Mouse (Mus musculus): ENCODE data around the gene Apoh. TPM values are rescaled to one million over a fixed set of nuclear protein-coding genes. Genes with fewer than 3 reads are reported as not detected.

Apoh gene
- polyA plus RNA-seq, 1 experiment from 2014 or later = not detected

GRCm38 (mm10) chr11:108416360-108416759, 73.2 kb downstream of the Apoh start:
- no peak overlapping the region for H3K9ac ChIP-seq (ENCODE audit: low read length)
- H3K27me3 ChIP-seq (replicated peaks; ENCODE audit: control insufficient read depth, insufficient read depth, low read length) = no peaks in the 10 kb centered on the region
- no peaks in the 10 kb centered on the region for H3K4me1 ChIP-seq (replicated peaks; ENCODE audit: control insufficient read depth, insufficient read depth, low read length)
- H3K4me2 ChIP-seq (ENCODE audit: low read length) = no peak overlapping the region
- no peak overlapping the region for H3K27ac ChIP-seq (ENCODE audit: low read depth)
- no peak overlapping the region for H3K4me3 ChIP-seq (ENCODE audit: low read depth, low read length)
- ATAC-seq (replicated peaks; ENCODE audit: low FRiP score, low TSS enrichment, low read depth) (no peak), DNase-seq (ENCODE audit: low spot score) (no peak)
- WGBS = 85% methylated on average over 1 of the region's 1 CpGs
- no peaks in the 10 kb centered on the region for H3K36me3 ChIP-seq (ENCODE audit: control insufficient read depth, insufficient read depth, low read length)
- H3K9me3 ChIP-seq (ENCODE audit: control insufficient read depth, low read length) = no peaks in the 10 kb centered on the region

- WGBS = 46% methylated on average over 1 of the region's 1 CpGs
- no peaks in the 10 kb centered on the region for H3K27me3 ChIP-seq (replicated peaks; ENCODE audit: control insufficient read depth, insufficient read depth, low read length)
- no peak overlapping the region for H3K4me2 ChIP-seq (ENCODE audit: low read length)
- H3K36me3 ChIP-seq (ENCODE audit: control insufficient read depth, insufficient read depth, low read length) = no peaks in the 10 kb centered on the region
- H3K4me3 ChIP-seq (ENCODE audit: low read depth, low read length) = no peak overlapping the region
- ATAC-seq (replicated peaks; ENCODE audit: low FRiP score, low TSS enrichment, low read depth) (no peak; the same call in 1 of the 2 replicates), DNase-seq (ENCODE audit: low spot score) (no peak)
- H3K4me1 ChIP-seq (replicated peaks; ENCODE audit: control insufficient read depth, insufficient read depth, low read length) = no peaks in the 10 kb centered on the region
- H3K9me3 ChIP-seq (ENCODE audit: control insufficient read depth, low read length) = no peaks in the 10 kb centered on the region
- H3K9ac ChIP-seq (ENCODE audit: low read length) = no peak overlapping the region
- H3K27ac ChIP-seq (ENCODE audit: low read depth) = no peak overlapping the region
Observed at GRCm38 (mm10) chr11:108418540-108418939, 75.4 kb downstream of the Apoh start.

GRCm38 (mm10) chr11:108419242-108419641, 76.1 kb downstream of the Apoh start:
- Histone ChIP-seq H3K36me3 (ENCODE audit: control insufficient read depth, insufficient read depth, low read length) (no peaks in the 10 kb centered on the region), H3K4me2 (ENCODE audit: low read length) (no peak overlapping the region), H3K4me3 (ENCODE audit: low read depth, low read length) (no peak overlapping the region), H3K4me1 (replicated peaks; ENCODE audit: control insufficient read depth, insufficient read depth, low read length) (peaks cover 5% of the 10 kb centered on the region; the same call in 1 of the 2 replicates), H3K9me3 (ENCODE audit: control insufficient read depth, low read length) (no peaks in the 10 kb centered on the region), H3K27me3 (replicated peaks; ENCODE audit: control insufficient read depth, insufficient read depth, low read length) (no peaks in the 10 kb centered on the region), H3K27ac (ENCODE audit: low read depth) (no peak overlapping the region), H3K9ac (ENCODE audit: low read length) (no peak overlapping the region)
- no peak for DNase-seq (ENCODE audit: low spot score)
- no peak for ATAC-seq (replicated peaks; ENCODE audit: low FRiP score, low TSS enrichment, low read depth)
- 86% methylated on average over 6 of the region's 6 CpGs for WGBS

- DNase-seq (ENCODE audit: low spot score) (no peak), ATAC-seq (replicated peaks; ENCODE audit: low FRiP score, low TSS enrichment, low read depth) (no peak)
- Histone ChIP-seq H3K27ac (ENCODE audit: low read depth) (no peak overlapping the region), H3K4me1 (replicated peaks; ENCODE audit: control insufficient read depth, insufficient read depth, low read length) (peaks cover 7% of the 10 kb centered on the region; the same call in 1 of the 2 replicates), H3K27me3 (replicated peaks; ENCODE audit: control insufficient read depth, insufficient read depth, low read length) (no peaks in the 10 kb centered on the region), H3K9ac (ENCODE audit: low read length) (no peak overlapping the region), H3K9me3 (ENCODE audit: control insufficient read depth, low read length) (no peaks in the 10 kb centered on the region), H3K36me3 (ENCODE audit: control insufficient read depth, insufficient read depth, low read length) (no peaks in the 10 kb centered on the region), H3K4me3 (ENCODE audit: low read depth, low read length) (no peak overlapping the region), H3K4me2 (ENCODE audit: low read length) (no peak overlapping the region)
- 64% methylated on average over 4 of the region's 4 CpGs for WGBS
Observed at GRCm38 (mm10) chr11:108420751-108421150, 77.6 kb downstream of the Apoh start.

GRCm38 (mm10) chr11:108423221-108423620, 80.1 kb downstream of the Apoh start:
- no peaks in the 10 kb centered on the region for H3K36me3 ChIP-seq (ENCODE audit: control insufficient read depth, insufficient read depth, low read length)
- H3K27ac ChIP-seq (ENCODE audit: low read depth) = no peak overlapping the region
- peaks cover 7% of the 10 kb centered on the region; the same call in 1 of the 2 replicates for H3K4me1 ChIP-seq (replicated peaks; ENCODE audit: control insufficient read depth, insufficient read depth, low read length)
- no peak overlapping the region for H3K4me2 ChIP-seq (ENCODE audit: low read length)
- DNase-seq (ENCODE audit: low spot score) = no peak
- H3K9ac ChIP-seq (ENCODE audit: low read length) = no peak overlapping the region
- no peak overlapping the region for H3K4me3 ChIP-seq (ENCODE audit: low read depth, low read length)
- ATAC-seq (replicated peaks; ENCODE audit: low FRiP score, low TSS enrichment, low read depth) = no peak
- whole genome bisulfite sequencing = 78% methylated on average over 7 of the region's 7 CpGs
- no peaks in the 10 kb centered on the region for H3K27me3 ChIP-seq (replicated peaks; ENCODE audit: control insufficient read depth, insufficient read depth, low read length)
- no peaks in the 10 kb centered on the region for H3K9me3 ChIP-seq (ENCODE audit: control insufficient read depth, low read length)

- 9% methylated on average over 5 of the region's 5 CpGs for WGBS
- no peak for DNase-seq (ENCODE audit: low spot score)
- Histone ChIP-seq H3K9ac (ENCODE audit: low read length) (0 out of 2 replicates have a peak overlapping the region, but pooled peaks have one; percentile 30), H3K9me3 (ENCODE audit: control insufficient read depth, low read length) (no peaks in the 10 kb centered on the region), H3K36me3 (ENCODE audit: control insufficient read depth, insufficient read depth, low read length) (no peaks in the 10 kb centered on the region), H3K4me1 (replicated peaks; ENCODE audit: control insufficient read depth, insufficient read depth, low read length) (peaks cover 7% of the 10 kb centered on the region; the same call in 1 of the 2 replicates), H3K4me3 (ENCODE audit: low read depth, low read length) (peak overlapping the region; percentile 64), H3K27ac (ENCODE audit: low read depth) (no peak overlapping the region), H3K27me3 (replicated peaks; ENCODE audit: control insufficient read depth, insufficient read depth, low read length) (no peaks in the 10 kb centered on the region), H3K4me2 (ENCODE audit: low read length) (peak overlapping the region; percentile 68)
- no peak for ATAC-seq (replicated peaks; ENCODE audit: low FRiP score, low TSS enrichment, low read depth)
Observed at GRCm38 (mm10) chr11:108424111-108424510, 81.0 kb downstream of the Apoh start.

- Histone ChIP-seq H3K27me3 (replicated peaks; ENCODE audit: control insufficient read depth, insufficient read depth, low read length) (no peaks in the 10 kb centered on the region), H3K4me1 (replicated peaks; ENCODE audit: control insufficient read depth, insufficient read depth, low read length) (peaks cover 7% of the 10 kb centered on the region; the same call in 1 of the 2 replicates), H3K36me3 (ENCODE audit: control insufficient read depth, insufficient read depth, low read length) (no peaks in the 10 kb centered on the region), H3K4me2 (ENCODE audit: low read length) (peak within 1 kb of the TSS; percentile 68), H3K27ac (ENCODE audit: low read depth) (peak within 1 kb of the TSS; percentile 23; the same call in 1 of the 2 replicates), H3K4me3 (ENCODE audit: low read depth, low read length) (peak within 1 kb of the TSS; percentile 64), H3K9ac (ENCODE audit: low read length) (peak within 1 kb of the TSS; percentile 66), H3K9me3 (ENCODE audit: control insufficient read depth, low read length) (no peaks in the 10 kb centered on the region)
- WGBS = under 1% methylated on average over 61 of the region's 61 CpGs
- DNase-seq (ENCODE audit: low spot score) (peak; percentile 92), ATAC-seq (replicated peaks; ENCODE audit: low FRiP score, low TSS enrichment, low read depth) (peak; percentile 97)
Observed at GRCm38 (mm10) chr11:108424889-108425591, 81.9 kb downstream of the Apoh start, which contains the start of gene Cep112. Gene Cep112, plus strand, starts transcription at chr11:108425192.

GRCm38 (mm10) chr11:108425592-108425921, 82.4 kb downstream of the Apoh start:
- WGBS = 5% methylated on average over 14 of the region's 14 CpGs
- ATAC-seq (replicated peaks; ENCODE audit: low FRiP score, low TSS enrichment, low read depth) (no peak; the same call in 1 of the 2 replicates), DNase-seq (ENCODE audit: low spot score) (peak; percentile 63)
- Histone ChIP-seq H3K9me3 (ENCODE audit: control insufficient read depth, low read length) (no peaks in the 10 kb centered on the region), H3K9ac (ENCODE audit: low read length) (peak overlapping the region; percentile 66), H3K4me1 (replicated peaks; ENCODE audit: control insufficient read depth, insufficient read depth, low read length) (peaks cover 7% of the 10 kb centered on the region; the same call in 1 of the 2 replicates), H3K27me3 (replicated peaks; ENCODE audit: control insufficient read depth, insufficient read depth, low read length) (no peaks in the 10 kb centered on the region), H3K27ac (ENCODE audit: low read depth) (peak overlapping the region; percentile 23; the same call in 1 of the 2 replicates), H3K36me3 (ENCODE audit: control insufficient read depth, insufficient read depth, low read length) (no peaks in the 10 kb centered on the region), H3K4me3 (ENCODE audit: low read depth, low read length) (peak overlapping the region; percentile 64), H3K4me2 (ENCODE audit: low read length) (peak overlapping the region; percentile 68)

- Histone ChIP-seq H3K9me3 (ENCODE audit: control insufficient read depth, low read length) (no peaks in the 10 kb centered on the region), H3K27me3 (replicated peaks; ENCODE audit: control insufficient read depth, insufficient read depth, low read length) (no peaks in the 10 kb centered on the region), H3K27ac (ENCODE audit: low read depth) (no peak overlapping the region), H3K4me3 (ENCODE audit: low read depth, low read length) (peak overlapping the region; percentile 64), H3K9ac (ENCODE audit: low read length) (no peak overlapping the region; the same call in 1 of the 2 replicates), H3K4me1 (replicated peaks; ENCODE audit: control insufficient read depth, insufficient read depth, low read length) (peaks cover 7% of the 10 kb centered on the region; the same call in 1 of the 2 replicates), H3K36me3 (ENCODE audit: control insufficient read depth, insufficient read depth, low read length) (no peaks in the 10 kb centered on the region), H3K4me2 (ENCODE audit: low read length) (peak overlapping the region; percentile 68)
- 90% methylated on average over 3 of the region's 3 CpGs for WGBS
- no peak for DNase-seq (ENCODE audit: low spot score)
- ATAC-seq (replicated peaks; ENCODE audit: low FRiP score, low TSS enrichment, low read depth) = no peak
Observed at GRCm38 (mm10) chr11:108426086-108426485, 82.9 kb downstream of the Apoh start.
